Mouse (Mus musculus) hematopoietic multipotent progenitor cell, adult 10-12 weeks (in vitro differentiated cells): ENCODE measurements around the gene Gm8104. TPM values are rescaled to one million over a fixed set of nuclear protein-coding genes. Genes with fewer than 3 reads are reported as not detected.

Experiments
- polyA plus RNA-seq: library from polyadenylated mRNA; stranded (reverse); fragments of >175 nt; gene quantifications from 2 replicates; pipeline ENCODE4 v1.2.3, GENCODE M21; 2012; ENCODE audit warnings: low replicate concordance

Gene Gm8104
- polyA plus RNA-seq = not detected in 2 replicates

DNA sequence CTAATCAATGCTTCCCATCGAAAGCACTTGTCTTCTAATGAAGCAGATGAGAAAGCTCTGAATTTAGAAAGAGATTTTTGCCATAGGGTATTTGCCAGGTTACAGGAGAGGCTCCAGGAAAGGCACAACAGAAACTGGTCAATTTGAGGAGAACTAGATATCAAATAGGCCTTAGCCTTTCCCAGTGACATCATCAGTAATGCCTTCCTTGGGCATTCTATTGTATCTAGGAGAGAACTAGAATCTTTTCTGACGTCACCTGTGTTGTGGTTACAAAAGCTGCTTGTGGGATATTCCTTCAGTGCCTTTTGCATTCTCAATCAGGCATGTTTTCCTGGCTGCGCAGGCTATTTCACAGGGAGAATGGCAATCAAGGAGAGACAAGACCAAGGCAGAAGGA is at the start of gene Gm8104:
Gene Gm8104, plus strand, starts transcription at position 301 of the 400 bp plus-strand sequence.

DNA sequence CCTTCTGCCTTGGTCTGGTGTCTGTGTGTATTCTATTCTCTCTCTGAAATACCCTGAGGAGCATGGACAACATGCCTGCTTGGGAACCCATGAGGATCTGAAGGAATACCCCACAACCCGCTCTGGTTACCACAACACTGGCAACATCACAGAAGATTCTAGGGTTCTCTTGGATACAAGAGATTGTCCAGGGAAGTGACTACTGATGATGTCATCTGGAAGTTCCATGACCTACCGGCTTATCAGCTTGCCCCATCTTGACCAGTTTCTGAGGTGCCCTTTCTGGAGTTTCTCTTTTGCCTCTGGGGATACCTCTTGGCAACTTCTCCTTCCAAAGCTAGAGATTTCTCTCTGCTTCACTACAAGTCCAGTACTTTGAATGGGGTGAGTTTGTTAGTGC is 23.9 kb upstream of the Gm8104 start, which contains the start of gene Gm8094:
Gene Gm8094, minus strand, starts transcription at position 101 of the 400 bp plus-strand sequence.

Other genes starting within 250 kb of the Gm8104 start
- not detected in 2 replicates for gene Gm21977, start 247.1 kb upstream of the Gm8104 start, polyA plus RNA-seq
- gene Gm8082, start 107.0 kb upstream of the Gm8104 start, polyA plus RNA-seq = not detected in 2 replicates
- not detected in 2 replicates for gene Gm10376, start 85.0 kb upstream of the Gm8104 start, polyA plus RNA-seq
- gene Gm8094, start 24.0 kb upstream of the Gm8104 start, polyA plus RNA-seq = not detected in 2 replicates
- not detected in 2 replicates for gene Gm7233, start 79.3 kb downstream of the Gm8104 start, polyA plus RNA-seq
- gene Gm8122, start 134.7 kb downstream of the Gm8104 start, polyA plus RNA-seq = not detected in 2 replicates
- not detected in 2 replicates for gene Gm8126, start 158.0 kb downstream of the Gm8104 start, polyA plus RNA-seq
- gene Gm9732, start 174.4 kb downstream of the Gm8104 start, polyA plus RNA-seq = 0.09 TPM in 1 of 2 replicates, not detected in the other
- gene Gm8127, start 193.2 kb downstream of the Gm8104 start, polyA plus RNA-seq = not detected in 2 replicates
- not detected in 2 replicates for gene 1700001F09Rik, start 247.2 kb downstream of the Gm8104 start, polyA plus RNA-seq